Mouse (Mus musculus) testis, adult 2 months (tissue): ENCODE data around the gene Fus. TPM values are rescaled to one million over a fixed set of nuclear protein-coding genes. Genes with fewer than 3 reads are reported as not detected.

Source experiments
- H3K27ac ChIP-seq: fragments of 200-500 bp; 2 replicates; pipeline ENCODE4 v1.5.1; 2012; ENCODE audit warnings: low read depth, low read length; ENCODE audit not compliant: control insufficient read depth, insufficient read depth
- H3K27me3 ChIP-seq: fragments of 200-500 bp; 2 replicates; pipeline ENCODE4 v1.6.1; 2012; ENCODE audit warnings: mild to moderate bottlenecking, low read length, moderate library complexity; ENCODE audit not compliant: control insufficient read depth, insufficient read depth
- H3K36me3 ChIP-seq: fragments of 200-500 bp; 2 replicates; pipeline ENCODE4 v1.6.1; 2012; ENCODE audit warnings: mild to moderate bottlenecking, low read length; ENCODE audit not compliant: control insufficient read depth, insufficient read depth
- H3K4me1 ChIP-seq: fragments of 200-500 bp; 2 replicates; pipeline ENCODE4 v1.6.1; 2012; ENCODE audit warnings: low read length; ENCODE audit not compliant: control insufficient read depth, insufficient read depth
- H3K4me3 ChIP-seq: fragments of 200-500 bp; 2 replicates; pipeline ENCODE4 v1.5.1; 2012; ENCODE audit warnings: low read depth, mild to moderate bottlenecking, low read length, moderate library complexity, mixed read lengths; ENCODE audit not compliant: control insufficient read depth
- CTCF ChIP-seq: fragments of 200-500 bp; IDR thresholded peaks from 2 replicates; pipeline ENCODE4 v1.5.1; 2012; ENCODE audit warnings: low read depth, mild to moderate bottlenecking, inconsistent platforms, low read length, moderate library complexity; ENCODE audit not compliant: control insufficient read depth, insufficient read depth, insufficient replicate concordance
- POLR2A ChIP-seq: fragments of 200-500 bp; IDR thresholded peaks from 2 replicates; pipeline ENCODE4 v1.6.1; 2012; ENCODE audit warnings: low read depth, mild to moderate bottlenecking, inconsistent platforms, low read length, moderate library complexity; ENCODE audit not compliant: control insufficient read depth
- polyA plus RNA-seq: library from polyadenylated mRNA; depleted of rRNA; stranded (reverse); fragments of >200 nt; gene quantifications from 2 replicates; pipeline ENCODE4 v1.2.3, GENCODE M21; 2012

The Fus gene
- polyA plus RNA-seq, 1 experiment, result 306 TPM

DNA sequence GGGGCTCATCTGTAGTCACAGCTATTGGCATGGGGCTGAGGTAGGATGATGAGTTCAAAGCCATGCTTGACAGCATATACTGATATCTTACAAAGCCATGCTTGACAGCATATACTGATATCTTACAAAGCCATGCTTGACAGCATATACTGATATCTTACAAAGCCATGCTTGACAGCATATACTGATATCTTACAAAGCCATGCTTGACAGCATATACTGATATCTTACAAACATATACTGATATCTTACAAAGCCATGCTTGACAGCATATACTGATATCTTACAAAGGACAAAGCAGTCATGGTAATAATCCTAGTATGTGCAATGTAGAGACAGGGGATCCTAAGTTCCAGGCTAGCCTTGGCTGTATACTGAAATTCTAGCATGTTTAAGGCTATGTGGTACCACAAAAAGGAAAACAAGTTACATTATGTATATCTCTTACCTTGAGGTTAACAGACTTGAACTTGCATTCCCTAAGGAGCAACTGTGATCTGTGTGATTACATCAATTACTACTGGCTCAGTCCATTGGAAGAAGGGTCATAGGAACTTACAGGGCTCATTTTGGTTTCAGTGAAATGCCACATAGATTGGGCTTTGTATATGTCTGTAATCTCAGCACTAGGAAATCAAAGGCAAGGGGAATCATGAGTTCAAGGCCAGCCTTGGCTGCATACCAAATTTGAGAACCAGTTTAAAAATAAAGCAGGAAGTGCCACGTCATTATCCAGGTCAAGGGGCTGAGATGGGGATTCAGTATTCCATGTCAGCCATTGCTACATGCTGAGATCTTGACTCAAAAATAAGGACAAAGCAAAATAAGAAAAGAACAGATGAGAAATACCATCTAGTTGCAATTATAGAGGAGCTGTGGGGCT, 33.1 kb downstream of the Fus start:
- peaks cover 3% of the 10 kb centered on the region for H3K4me1 ChIP-seq
- no peaks in the 10 kb centered on the region for H3K27me3 ChIP-seq
- no peak for TF ChIP-seq POLR2A
- H3K27ac ChIP-seq, result no peak overlapping the region
- no peaks in the 10 kb centered on the region for H3K36me3 ChIP-seq
- H3K4me3 ChIP-seq, result no peak overlapping the region

DNA sequence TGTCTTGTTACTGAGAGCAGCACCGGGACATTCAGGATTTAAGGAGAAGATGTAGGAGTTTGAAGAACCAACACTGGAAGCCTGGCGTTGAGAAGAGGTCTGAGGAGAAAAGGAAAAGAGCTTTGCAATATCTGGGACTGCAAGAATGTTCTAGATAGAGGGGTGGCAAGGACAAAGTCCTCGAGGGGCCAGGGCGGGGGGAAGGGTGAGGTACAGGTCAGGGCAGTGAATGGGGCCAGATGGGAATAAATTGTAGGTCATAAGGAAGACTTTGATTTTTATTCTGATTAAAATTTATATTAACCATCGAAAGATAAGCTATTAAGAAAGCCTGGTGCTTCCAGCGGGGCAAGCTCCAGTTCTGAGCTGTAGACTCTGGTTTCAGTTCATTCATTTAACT, 35.8 kb downstream of the Fus start:
- Histone ChIP-seq H3K27ac (no peak overlapping the region), H3K4me1 (peaks cover 3% of the 10 kb centered on the region), H3K4me3 (no peak overlapping the region), H3K36me3 (no peaks in the 10 kb centered on the region), H3K27me3 (no peaks in the 10 kb centered on the region)
- TF ChIP-seq POLR2A (no peak), CTCF (no peak)

DNA sequence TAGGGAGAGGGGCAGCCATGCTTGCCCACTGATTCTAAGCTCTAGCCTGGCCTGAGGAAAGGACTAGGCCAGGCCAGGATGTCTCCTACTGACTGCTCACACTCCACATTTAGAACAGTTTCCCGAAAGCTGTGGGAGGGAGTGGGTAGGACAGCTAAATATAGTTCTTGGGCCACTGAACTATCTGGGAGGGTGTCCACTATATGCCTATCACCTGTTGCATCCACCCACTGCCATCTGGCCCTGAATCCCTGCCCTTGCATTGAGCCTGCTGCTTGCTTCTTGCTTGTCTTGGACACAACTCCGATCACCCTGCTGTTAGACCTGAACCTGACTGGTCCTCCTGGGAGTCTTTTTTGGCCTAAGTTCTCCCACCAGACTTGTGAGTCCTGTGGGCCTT, 36.4 kb downstream of the Fus start, which contains the start of gene Trim72:
Gene Trim72 (plus strand): TSS at position 262 of the 400 bp plus-strand sequence.
- H3K4me3 ChIP-seq, result no peak within 1 kb of the TSS
- H3K36me3 ChIP-seq, result no peaks in the 10 kb centered on the region
- no peaks in the 10 kb centered on the region for H3K27me3 ChIP-seq
- TF ChIP-seq CTCF (no peak), POLR2A (no peak)
- H3K27ac ChIP-seq, result no peak within 1 kb of the TSS
- H3K4me1 ChIP-seq, result peaks cover 3% of the 10 kb centered on the region

DNA sequence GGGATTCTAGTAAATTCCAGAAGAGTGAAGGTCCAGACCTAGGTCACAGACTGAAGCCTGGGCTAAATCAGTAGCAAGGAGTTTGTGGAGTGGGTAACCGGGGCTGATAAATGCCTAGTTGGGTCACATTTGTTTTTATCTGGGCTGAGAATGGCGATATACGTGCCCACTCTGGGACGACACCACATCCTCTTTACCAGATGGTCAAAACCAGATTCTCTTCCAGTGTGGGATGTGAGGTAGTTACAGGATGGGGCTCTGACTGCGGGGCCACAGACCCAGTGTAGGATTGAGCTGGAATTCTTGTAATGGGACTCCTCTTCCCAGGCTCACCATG, 36.9 kb downstream of the Fus start:
- no peaks in the 10 kb centered on the region for H3K36me3 ChIP-seq
- H3K4me3 ChIP-seq, result no peak overlapping the region
- TF ChIP-seq CTCF, result no peak
- peaks cover 3% of the 10 kb centered on the region for H3K4me1 ChIP-seq
- H3K27me3 ChIP-seq, result no peaks in the 10 kb centered on the region
- H3K27ac ChIP-seq, result no peak overlapping the region

DNA sequence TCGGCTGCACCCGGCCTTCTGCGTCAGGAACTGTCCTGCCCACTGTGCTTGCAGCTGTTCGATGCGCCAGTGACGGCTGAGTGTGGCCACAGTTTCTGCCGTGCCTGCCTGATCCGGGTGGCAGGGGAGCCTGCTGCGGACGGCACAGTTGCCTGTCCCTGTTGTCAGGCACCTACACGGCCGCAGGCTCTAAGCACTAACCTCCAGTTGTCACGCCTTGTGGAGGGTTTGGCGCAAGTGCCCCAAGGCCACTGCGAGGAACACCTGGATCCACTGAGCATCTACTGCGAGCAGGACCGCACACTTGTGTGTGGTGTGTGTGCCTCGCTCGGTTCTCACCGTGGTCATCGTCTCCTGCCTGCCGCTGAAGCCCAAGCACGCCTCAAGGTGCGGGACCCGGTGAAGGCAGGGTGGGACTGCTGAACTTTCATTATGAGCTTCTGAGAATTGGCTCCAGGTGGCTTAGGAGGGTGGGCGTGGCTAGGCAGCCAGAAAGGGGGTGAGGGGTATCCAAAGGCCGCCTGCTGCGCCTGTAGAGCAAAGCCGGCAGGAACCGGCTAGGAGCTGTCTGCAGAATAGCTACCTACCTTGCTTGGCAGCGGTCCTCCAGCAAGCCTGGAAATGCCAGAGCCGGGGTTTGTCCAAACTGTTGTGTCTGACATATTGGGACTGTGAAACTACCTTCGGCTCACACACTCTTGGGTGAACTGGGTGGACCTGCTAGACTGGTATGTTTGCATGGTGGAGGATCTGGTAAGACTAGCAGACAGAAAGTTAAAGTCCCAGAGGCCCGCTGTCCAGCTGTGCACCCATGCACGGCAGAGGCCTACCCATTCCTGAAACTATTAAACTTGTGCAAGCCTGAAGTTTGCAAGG, 37.5 kb downstream of the Fus start:
- H3K27me3 ChIP-seq, result no peaks in the 10 kb centered on the region
- peaks cover 5% of the 10 kb centered on the region for H3K4me1 ChIP-seq
- H3K27ac ChIP-seq, result no peak overlapping the region
- TF ChIP-seq CTCF, result no peak
- no peak for TF ChIP-seq POLR2A
- no peak overlapping the region for H3K4me3 ChIP-seq
- H3K36me3 ChIP-seq, result no peaks in the 10 kb centered on the region

DNA sequence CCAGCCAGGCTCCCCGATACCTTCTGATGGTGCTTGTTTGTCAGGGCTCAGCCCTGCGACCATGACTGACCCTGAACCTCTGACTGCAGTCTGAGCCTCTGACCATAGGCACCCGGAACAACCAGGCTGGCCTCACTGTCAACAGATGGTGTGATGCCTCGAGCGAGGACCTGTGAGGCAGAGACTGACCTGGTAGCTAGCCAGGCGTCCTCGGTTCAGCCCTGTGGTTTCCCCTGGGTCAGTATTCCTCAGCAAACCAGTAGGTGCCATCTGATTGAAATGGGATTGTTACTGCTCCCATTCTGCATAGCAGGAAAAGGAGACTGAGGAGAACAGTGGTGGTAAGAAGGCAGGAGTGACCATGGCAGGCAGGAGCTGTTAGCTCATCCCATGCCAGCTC, 38.9 kb downstream of the Fus start:
- TF ChIP-seq CTCF, result no peak
- no peak for TF ChIP-seq POLR2A
- Histone ChIP-seq H3K27me3 (no peaks in the 10 kb centered on the region), H3K4me3 (no peak overlapping the region), H3K4me1 (peaks cover 12% of the 10 kb centered on the region), H3K27ac (no peak overlapping the region), H3K36me3 (no peaks in the 10 kb centered on the region)

DNA sequence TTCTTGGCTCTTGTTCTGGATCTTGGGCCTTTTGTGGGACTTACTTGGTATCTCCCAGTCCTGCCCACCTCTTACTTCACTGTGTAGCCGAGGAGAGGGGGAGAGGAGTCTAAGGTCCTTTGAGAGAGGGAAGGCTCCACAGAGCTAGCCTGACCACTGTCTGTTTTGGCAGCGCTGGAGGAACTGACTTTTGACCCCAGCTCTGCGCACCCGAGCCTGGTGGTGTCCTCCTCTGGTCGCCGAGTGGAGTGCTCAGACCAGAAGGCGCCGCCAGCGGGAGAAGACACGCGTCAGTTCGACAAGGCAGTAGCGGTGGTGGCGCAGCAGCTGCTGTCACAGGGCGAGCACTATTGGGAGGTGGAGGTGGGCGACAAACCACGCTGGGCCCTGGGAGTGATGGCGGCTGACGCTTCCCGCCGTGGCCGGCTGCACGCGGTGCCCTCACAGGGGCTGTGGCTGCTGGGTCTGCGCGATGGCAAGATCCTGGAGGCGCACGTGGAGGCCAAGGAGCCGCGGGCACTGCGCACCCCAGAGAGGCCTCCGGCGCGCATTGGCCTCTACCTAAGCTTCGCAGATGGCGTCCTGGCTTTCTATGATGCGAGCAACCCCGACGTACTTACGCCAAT, 42.6 kb downstream of the Fus start:
- H3K27ac ChIP-seq, result no peak overlapping the region
- TF ChIP-seq CTCF (no peak), POLR2A (no peak)

More for the DNA sequence above, 42.6 kb downstream of the Fus start:
- Histone ChIP-seq H3K27me3 (no peaks in the 10 kb centered on the region), H3K4me1 (peaks cover 8% of the 10 kb centered on the region), H3K4me3 (peak overlapping the region; percentile 65), H3K36me3 (no peaks in the 10 kb centered on the region)
